Mouse (Mus musculus) retina, postnatal 7 days (tissue): ENCODE measurements around the gene Gda.

Experiments used
- DNase-seq: peaks from one replicate; pipeline ENCODE4 v3.0.0-alpha.2; 2012; ENCODE audit warnings: low read depth, low spot score

The Gda gene

GRCm38 (mm10) chr19:21457461-21457860 lies 15.8 kb downstream of the Gda start:
- no peak for DNase-seq

GRCm38 (mm10) chr19:21441787-21442186 lies 31.5 kb downstream of the Gda start:
- no peak for DNase-seq

GRCm38 (mm10) chr19:21440841-21441240 lies 32.4 kb downstream of the Gda start:
- DNase-seq = no peak

GRCm38 (mm10) chr19:21439141-21439737 lies 34.0 kb downstream of the Gda start:
- no peak for DNase-seq

GRCm38 (mm10) chr19:21436566-21436965 lies 36.7 kb downstream of the Gda start:
- no peak for DNase-seq

GRCm38 (mm10) chr19:21433348-21433747 lies 39.9 kb downstream of the Gda start:
- no peak for DNase-seq

GRCm38 (mm10) chr19:21432879-21433278 lies 40.4 kb downstream of the Gda start:
- DNase-seq = no peak

- no peak for DNase-seq
These were observed 41.0 kb downstream of the Gda start for GRCm38 (mm10) chr19:21432286-21432685.

GRCm38 (mm10) chr19:21425391-21425790 lies 47.9 kb downstream of the Gda start:
- DNase-seq = no peak

GRCm38 (mm10) chr19:21423731-21424130 lies 49.5 kb downstream of the Gda start:
- no peak for DNase-seq

- no peak for DNase-seq
These were observed 54.8 kb downstream of the Gda start for GRCm38 (mm10) chr19:21418418-21418817.

GRCm38 (mm10) chr19:21415377-21415776 lies 57.9 kb downstream of the Gda start:
- no peak for DNase-seq

GRCm38 (mm10) chr19:21409178-21409577 lies 64.1 kb downstream of the Gda start:
- no peak for DNase-seq

- DNase-seq = no peak
These were observed 65.9 kb downstream of the Gda start for GRCm38 (mm10) chr19:21407363-21407762.

GRCm38 (mm10) chr19:21397994-21398393 lies 75.3 kb downstream of the Gda start:
- no peak for DNase-seq

- no peak for DNase-seq
These were observed 76.9 kb downstream of the Gda start for GRCm38 (mm10) chr19:21396364-21396763.

- DNase-seq = no peak
These were observed 82.3 kb downstream of the Gda start for GRCm38 (mm10) chr19:21390904-21391303.

GRCm38 (mm10) chr19:21386842-21387241 lies 86.4 kb downstream of the Gda start:
- no peak for DNase-seq

GRCm38 (mm10) chr19:21384231-21384630 lies 89.0 kb downstream of the Gda start:
- no peak for DNase-seq

- DNase-seq = no peak
These were observed 89.6 kb downstream of the Gda start for GRCm38 (mm10) chr19:21383491-21384226.

GRCm38 (mm10) chr19:21381696-21382095 lies 91.5 kb downstream of the Gda start:
- DNase-seq = no peak

GRCm38 (mm10) chr19:21379195-21379594 lies 94.0 kb downstream of the Gda start:
- DNase-seq = no peak

- no peak for DNase-seq
These were observed 96.6 kb downstream of the Gda start for GRCm38 (mm10) chr19:21376445-21377218.
